Mouse (Mus musculus): ENCODE measurements around the gene Mast3. TPM values are rescaled to one million over a fixed set of nuclear protein-coding genes. Genes with fewer than 3 reads are reported as not detected.

Gene Mast3
- total RNA-seq, 2 experiments from 2014 or later = 34.5 to 40.9 TPM

- DNase-seq (ENCODE audit: low spot score in 2 of 2) = no peak
Observed at GRCm38 (mm10) chr8:70806541-70806940, 1.7 kb upstream of the Mast3 start.

- DNase-seq (ENCODE audit: low spot score in 2 of 2) = no peak
Observed at GRCm38 (mm10) chr8:70803761-70804480, 933 bp downstream of the Mast3 start.

GRCm38 (mm10) chr8:70802786-70803510, 1.9 kb downstream of the Mast3 start:
- no peak for DNase-seq (ENCODE audit: low spot score in 2 of 2)

- DNase-seq (ENCODE audit: low spot score in 2 of 2) = no peak
Observed at GRCm38 (mm10) chr8:70801830-70802229, 3.0 kb downstream of the Mast3 start.

GRCm38 (mm10) chr8:70801156-70801555, 3.7 kb downstream of the Mast3 start:
- no peak for DNase-seq (ENCODE audit: low spot score in 2 of 2)

- no peak for DNase-seq (ENCODE audit: low spot score in 2 of 2)
Observed at GRCm38 (mm10) chr8:70800648-70801047, 4.2 kb downstream of the Mast3 start.

GRCm38 (mm10) chr8:70798281-70798680, 6.6 kb downstream of the Mast3 start:
- no peak for DNase-seq (ENCODE audit: low spot score in 2 of 2)

- peak; percentile 63 to 82 for DNase-seq (ENCODE audit: low spot score in 2 of 2)
Observed at GRCm38 (mm10) chr8:70797081-70798070, 7.5 kb downstream of the Mast3 start.

- DNase-seq (ENCODE audit: low spot score in 2 of 2) = peak in 1 of 2 experiments; percentile 78
Observed at GRCm38 (mm10) chr8:70796403-70797080, 8.3 kb downstream of the Mast3 start.

- no peak for DNase-seq (ENCODE audit: low spot score in 2 of 2)
Observed at GRCm38 (mm10) chr8:70795370-70795769, 9.5 kb downstream of the Mast3 start.

GRCm38 (mm10) chr8:70794215-70794614, 10.6 kb downstream of the Mast3 start:
- DNase-seq (ENCODE audit: low spot score in 2 of 2) = no peak

GRCm38 (mm10) chr8:70792700-70793099, 12.2 kb downstream of the Mast3 start:
- no peak for DNase-seq (ENCODE audit: low spot score in 2 of 2)

- DNase-seq (ENCODE audit: low spot score in 2 of 2) = peak; percentile 94
Observed at GRCm38 (mm10) chr8:70791975-70792691, 12.7 kb downstream of the Mast3 start.

GRCm38 (mm10) chr8:70791294-70791701, 13.6 kb downstream of the Mast3 start:
- no peak for DNase-seq (ENCODE audit: low spot score in 2 of 2)

GRCm38 (mm10) chr8:70790846-70791245, 14.0 kb downstream of the Mast3 start:
- no peak for DNase-seq (ENCODE audit: low spot score in 2 of 2)

- DNase-seq (ENCODE audit: low spot score in 2 of 2) = no peak
Observed at GRCm38 (mm10) chr8:70789046-70789445, 15.8 kb downstream of the Mast3 start.

- no peak for DNase-seq (ENCODE audit: low spot score in 2 of 2)
Observed at GRCm38 (mm10) chr8:70787941-70788667, 16.8 kb downstream of the Mast3 start.

GRCm38 (mm10) chr8:70787051-70787445, 17.8 kb downstream of the Mast3 start:
- DNase-seq (ENCODE audit: low spot score in 2 of 2) = no peak

GRCm38 (mm10) chr8:70786291-70787050, 18.4 kb downstream of the Mast3 start:
- DNase-seq (ENCODE audit: low spot score in 2 of 2) = no peak

All from adrenal gland, postnatal 4 days (tissue).